Mouse (Mus musculus): Measurements from ENCODE around the gene Tmem210. TPM values are rescaled to one million over a fixed set of nuclear protein-coding genes. Genes with fewer than 3 reads are reported as not detected.

The Tmem210 gene
- total and polyA plus RNA-seq, 3 experiments = not detected

DNA sequence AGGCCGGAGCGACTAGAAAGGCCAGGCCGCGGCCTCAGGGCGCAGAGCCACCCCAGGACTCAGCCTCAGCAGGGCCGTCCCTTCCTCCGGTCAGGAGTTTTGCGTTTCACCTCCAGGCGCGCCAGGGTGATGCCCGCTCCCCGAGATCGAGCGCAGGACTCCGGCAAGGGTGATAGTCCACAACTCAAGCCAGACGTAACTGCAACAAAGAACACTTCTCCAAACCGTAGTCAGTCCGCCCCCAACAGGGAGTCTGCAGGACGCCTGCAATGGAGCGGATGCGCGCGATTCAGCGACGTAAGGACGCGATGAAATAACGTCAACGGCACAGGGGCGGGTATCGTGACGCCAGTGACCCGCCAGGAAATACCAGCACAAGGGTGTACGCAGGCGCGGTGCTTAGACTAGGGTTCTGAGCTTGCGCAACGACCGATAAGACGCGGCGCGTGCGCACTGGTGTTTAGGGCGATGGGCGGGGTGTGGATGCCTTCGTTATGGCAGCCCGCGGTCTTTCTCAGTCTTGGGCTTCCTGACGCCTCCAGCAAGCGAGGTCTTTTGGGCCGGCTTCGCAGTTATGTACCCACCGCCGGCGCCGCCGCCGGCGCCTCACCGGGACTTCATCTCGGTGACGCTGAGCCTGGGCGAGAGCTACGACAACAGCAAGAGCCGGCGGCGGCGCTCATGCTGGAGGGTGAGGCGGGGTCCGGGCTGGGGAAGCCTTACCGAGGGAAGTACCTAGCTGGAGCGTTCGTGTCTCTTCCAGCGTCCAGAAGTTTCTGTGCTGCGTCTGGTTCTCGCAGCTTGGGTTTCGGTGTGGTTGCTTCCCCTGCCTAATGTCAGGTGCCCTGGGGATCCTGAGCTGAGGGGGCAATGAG is 44.6 kb downstream of the Tmem210 start, which contains the start of gene Man1b1 (continued):
- TF ChIP-seq UBTF (IDR thresholded peaks at IDR 0.05; ENCODE audit: borderline replicate concordance, insufficient read depth, low read depth, low read length) = no peak
- peak; percentile 98 for TF ChIP-seq SIN3A (IDR thresholded peaks at IDR 0.05; ENCODE audit: low read length)
- TF ChIP-seq USF1 (IDR thresholded peaks at IDR 0.05; ENCODE audit: low read depth, low read length) = peak; percentile 70
- no peak for TF ChIP-seq ZC3H11A (IDR thresholded peaks at IDR 0.05; ENCODE audit: low read depth, low read length)
- no peak for TF ChIP-seq ZKSCAN1 (IDR thresholded peaks at IDR 0.05; ENCODE audit: low read depth, low read length)

GRCm38 (mm10) chr2:25333569-25333968 is 45.6 kb downstream of the Tmem210 start:
- Histone ChIP-seq H3K79me2 (ENCODE audit: control insufficient read depth, insufficient read depth, low read length, poor library complexity) (peaks cover 22% of the 10 kb centered on the region), H3K9me3 (replicated peaks; ENCODE audit: insufficient read depth, low read length) (no peaks in the 10 kb centered on the region), H3K36me3 (ENCODE audit: control insufficient read depth in 1 of 2, insufficient read depth in 2 of 2, low read length in 2 of 2) (peaks cover 8 to 15% of the 10 kb centered on the region in 2 experiments), H3K4me1 (ENCODE audit: control insufficient read depth in 1 of 2, insufficient read depth in 2 of 2, low read length in 2 of 2) (peaks cover 3 to 15% of the 10 kb centered on the region in 2 experiments; a peak in 3 of 4 replicates), H3K9ac (ENCODE audit: control insufficient read depth, low read depth, low read length, poor library complexity, severe bottlenecking) (peak overlapping the region; percentile 86), H3K27ac (ENCODE audit: control insufficient read depth, low read depth, low read length) (no peak overlapping the region), H3K27me3 (ENCODE audit: control insufficient read depth in 1 of 2, insufficient read depth in 2 of 2, low read length in 2 of 2) (no peaks in the 10 kb centered on the region), H3K4me3 (ENCODE audit: control insufficient read depth in 1 of 2, insufficient read depth in 1 of 2, low read depth in 2 of 2, low read length in 2 of 2) (peak overlapping the region; percentile 72 to 86)
- DNase-seq (ENCODE audit: low read depth, low spot score) = no peak
- TF ChIP-seq MXI1 (IDR thresholded peaks at IDR 0.05; ENCODE audit: low read depth, low read length) = no peak
- no peak for TF ChIP-seq TAL1 (IDR thresholded peaks at IDR 0.05; ENCODE audit: low read length)
- no peak for TF ChIP-seq POLR2AphosphoS5 (IDR thresholded peaks at IDR 0.05; ENCODE audit: borderline replicate concordance, low read depth, low read length)
- peak; percentile 34; the same call in 1 of the 2 replicates for TF ChIP-seq USF1 (IDR thresholded peaks at IDR 0.05; ENCODE audit: low read depth, low read length)
- 0 out of 2 replicates have a peak, but pooled peaks have one; percentile 24 for TF ChIP-seq MAX (IDR thresholded peaks at IDR 0.05; ENCODE audit: low read length)
- TF ChIP-seq MAZ (IDR thresholded peaks at IDR 0.05; ENCODE audit: low read depth, low read length) = no peak

- Histone ChIP-seq H3K9me3 (replicated peaks; ENCODE audit: insufficient read depth, low read length) (no peaks in the 10 kb centered on the region), H3K4me1 (ENCODE audit: control insufficient read depth in 1 of 2, insufficient read depth in 2 of 2, low read length in 2 of 2) (peaks cover 1 to 9% of the 10 kb centered on the region in 2 experiments; a peak in 3 of 4 replicates), H3K4me3 (ENCODE audit: control insufficient read depth in 1 of 2, insufficient read depth in 1 of 2, low read depth in 2 of 2, low read length in 2 of 2) (no peak overlapping the region), H3K9ac (ENCODE audit: control insufficient read depth, low read depth, low read length, poor library complexity, severe bottlenecking) (no peak overlapping the region), H3K36me3 (ENCODE audit: control insufficient read depth in 1 of 2, insufficient read depth in 2 of 2, low read length in 2 of 2) (peaks cover 10 to 13% of the 10 kb centered on the region in 2 experiments), H3K27me3 (ENCODE audit: control insufficient read depth in 1 of 2, insufficient read depth in 2 of 2, low read length in 2 of 2) (no peaks in the 10 kb centered on the region), H3K27ac (ENCODE audit: control insufficient read depth, low read depth, low read length) (no peak overlapping the region), H3K79me2 (ENCODE audit: control insufficient read depth, insufficient read depth, low read length, poor library complexity) (peaks cover 10% of the 10 kb centered on the region)
- no peak for DNase-seq (ENCODE audit: low read depth, low spot score)
- TF ChIP-seq TAL1 (IDR thresholded peaks at IDR 0.05; ENCODE audit: low read length) = no peak
- no peak for TF ChIP-seq USF2 (IDR thresholded peaks at IDR 0.05; ENCODE audit: borderline replicate concordance in 1 of 2, insufficient read depth in 1 of 2, low read depth in 1 of 2, low read length in 2 of 2)
- TF ChIP-seq HCFC1 (IDR thresholded peaks at IDR 0.05; ENCODE audit: low read depth, low read length) = no peak
- TF ChIP-seq MAFK (IDR thresholded peaks at IDR 0.05; ENCODE audit: borderline replicate concordance, low read depth, low read length) = no peak
- TF ChIP-seq ELF1 (IDR thresholded peaks at IDR 0.05; ENCODE audit: low read depth, low read length) = no peak
- no peak for TF ChIP-seq TCF12 (IDR thresholded peaks at IDR 0.05; ENCODE audit: low read depth, low read length)
- no peak for TF ChIP-seq GABPA (IDR thresholded peaks at IDR 0.05; ENCODE audit: low read depth, low read length)
- TF ChIP-seq UBTF (IDR thresholded peaks at IDR 0.05; ENCODE audit: borderline replicate concordance, insufficient read depth, low read depth, low read length) = no peak
Observed at GRCm38 (mm10) chr2:25338303-25338702, 50.4 kb downstream of the Tmem210 start.

All from MEL (cell line).